In genomic region chr11:72301334-72301733, GRCm38 (mm10) we compare ENCODE assay signal across 8 mouse cellular contexts. TPM values are rescaled to one million over a fixed set of nuclear protein-coding genes. Genes with fewer than 3 reads are reported as not detected.
A peak's percentile ranks its signal among the peaks of the same experiment; 100 is the strongest.
DNase-seq lines count a peak whose midpoint lies in the region; ATAC-seq and TF ChIP-seq lines count a peak whose summit lies in the region.

TSS of gene Xaf1 (plus strand) at chr11:72301629.

- no peaks in the 10 kb centered on the region for H3K27me3 ChIP-seq in heart, embryonic 15.5 days
- no peaks in the 10 kb centered on the region for H3K27me3 ChIP-seq in testis, adult 2 months (ENCODE audit: control insufficient read depth, insufficient read depth, low read length)

- H3K36me3 ChIP-seq in heart, embryonic 15.5 days = no peaks in the 10 kb centered on the region
- H3K36me3 ChIP-seq in testis, adult 2 months (ENCODE audit: control insufficient read depth, insufficient read depth, low read length) = no peaks in the 10 kb centered on the region

- H3K4me1 ChIP-seq in heart, embryonic 15.5 days (replicated peaks) = peaks cover 11% of the 10 kb centered on the region; the same call in 1 of the 2 replicates
- H3K4me1 ChIP-seq in testis, adult 2 months (ENCODE audit: control insufficient read depth, insufficient read depth, low read length) = peaks cover 2% of the 10 kb centered on the region

- no peaks in the 10 kb centered on the region for H3K9me3 ChIP-seq in heart, embryonic 15.5 days (replicated peaks)

- WGBS in heart, embryonic 15.5 days = 10% methylated on average over 6 of the region's 6 CpGs

- H3K27ac ChIP-seq in heart, embryonic 15.5 days = peak within 1 kb of the TSS; percentile 64
- peak within 1 kb of the TSS; percentile 60 for H3K27ac ChIP-seq in testis, adult 2 months (ENCODE audit: control insufficient read depth, insufficient read depth, low read depth, low read length)

- 0 out of 2 replicates have a peak, but pooled peaks have one; percentile 18 for TF ChIP-seq POLR2A in testis, adult 2 months (IDR thresholded peaks at IDR 0.05; ENCODE audit: control insufficient read depth, low read depth, low read length)

- peak within 1 kb of the TSS; percentile 38 for H3K4me3 ChIP-seq in heart, embryonic 15.5 days
- H3K4me3 ChIP-seq in testis, adult 2 months (ENCODE audit: control insufficient read depth, low read depth, low read length) = peak within 1 kb of the TSS; percentile 64

- no peak within 1 kb of the TSS for H3K9ac ChIP-seq in heart, embryonic 15.5 days

- H3K4me2 ChIP-seq in heart, embryonic 15.5 days = peak within 1 kb of the TSS; percentile 57

- ATAC-seq in heart, embryonic 15.5 days (replicated peaks; ENCODE audit: insufficient number of reproducible peaks, insufficient read depth, low FRiP score, low read depth) = peak; percentile 82
- ATAC-seq in megakaryocyte-erythroid progenitor cell, adult 5-6 weeks (replicated peaks; ENCODE audit: low FRiP score, low TSS enrichment, poor library complexity, severe bottlenecking) = peak; percentile 94

- TF ChIP-seq CTCF in testis, adult 2 months (IDR thresholded peaks at IDR 0.05; ENCODE audit: control insufficient read depth, insufficient read depth, insufficient replicate concordance, low read depth, low read length) = no peak

- DNase-seq in A20 (ENCODE audit: low read depth, low spot score) (peak; percentile 39), ES-CJ7 (ENCODE audit: low read depth, low spot score) (peak; percentile 91)
- peak; percentile 9 for DNase-seq in embryo, embryonic 11 days
- peak; percentile 76 for DNase-seq in kidney, postnatal 14 days
- DNase-seq in right cerebral cortex, postnatal 25 days = no peak

RNA-seq across cellular contexts. Expression of gene Xaf1, which starts in this region (rescaled TPM):
- polyA plus RNA-seq in heart, embryonic 15.5 days (2015; fragmentation: Nextera tagmentation; extraction: Ambion mirVana) = 9.5 and 10.2 TPM in 2 replicates
- 11.1 and 27.1 TPM in 2 replicates for total RNA-seq in megakaryocyte-erythroid progenitor cell, adult 5-6 weeks (2014; fragmentation: Nextera tagmentation)
- 10.1 and 11.1 TPM in 2 replicates for total RNA-seq in megakaryocyte-erythroid progenitor cell, adult 5-6 weeks (2017)
- polyA plus RNA-seq in testis, adult 2 months (2012; rRNA removed) = 1.4 and 2.3 TPM in 2 replicates
